Mouse (Mus musculus) spleen, postnatal 4 days (tissue): Measurements from ENCODE around the gene Dis3.

ENCODE experiments used
- DNase-seq, 2 experiments: peaks; one replicate each; pipeline ENCODE4 v3.0.0; 2022; ENCODE audit warnings: low spot score in 2 of 2

Gene Dis3

GRCm38 (mm10) chr14:99099267-99099966, at the start of gene Dis3, which contains the start of gene Pibf1:
Gene Dis3, minus strand, starts transcription at chr14:99099770.
Gene Pibf1, plus strand, starts transcription at chr14:99099424.
- peak; percentile 98 to 99 for DNase-seq

- DNase-seq: no peak
Measured at GRCm38 (mm10) chr14:99146841-99147240, 47.3 kb upstream of the Dis3 start.

DNA sequence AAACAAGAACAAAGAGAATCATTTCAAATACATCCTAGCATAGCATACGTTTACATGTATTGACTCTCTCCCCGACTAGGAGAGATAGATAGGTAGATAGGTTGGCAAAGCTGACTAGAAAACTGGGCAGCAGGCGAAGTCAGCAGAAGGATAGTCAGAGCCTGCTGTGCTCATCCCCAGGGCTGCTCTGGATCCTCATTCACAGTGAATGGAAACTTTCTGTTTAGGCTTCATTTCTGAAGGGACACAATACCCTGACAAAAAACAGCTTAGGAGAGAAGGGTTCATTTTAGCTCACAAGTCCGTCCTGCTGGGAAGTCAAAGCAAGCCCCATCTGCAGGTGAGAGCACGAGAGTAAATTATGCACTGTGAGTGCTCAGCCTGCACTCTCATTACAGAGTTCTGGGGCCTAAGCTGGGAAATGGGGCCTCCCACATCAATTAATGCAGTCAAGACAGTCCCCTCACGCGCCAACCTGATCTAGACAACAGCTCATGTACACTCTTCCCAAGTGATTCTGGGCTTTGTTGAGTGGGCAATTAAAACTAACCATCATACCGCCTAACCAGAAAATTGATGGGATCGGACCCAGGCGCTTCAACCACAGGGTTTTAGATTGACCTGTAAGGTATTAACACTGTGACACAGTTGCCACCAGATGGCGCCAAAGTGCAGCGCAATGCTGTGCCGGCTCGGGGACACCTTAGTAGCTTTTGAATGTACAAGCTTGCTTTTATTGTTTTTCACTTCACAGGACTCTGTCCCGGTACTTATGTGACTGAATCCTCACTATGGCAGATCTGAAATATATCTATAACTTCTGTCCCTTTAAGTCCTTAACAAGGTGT, 42.4 kb upstream of the Dis3 start:
- DNase-seq: peak; percentile 68 to 91

GRCm38 (mm10) chr14:99140036-99140435, 40.5 kb upstream of the Dis3 start:
- DNase-seq: no peak

- DNase-seq: no peak
Measured at GRCm38 (mm10) chr14:99136297-99136696, 36.7 kb upstream of the Dis3 start.

DNA sequence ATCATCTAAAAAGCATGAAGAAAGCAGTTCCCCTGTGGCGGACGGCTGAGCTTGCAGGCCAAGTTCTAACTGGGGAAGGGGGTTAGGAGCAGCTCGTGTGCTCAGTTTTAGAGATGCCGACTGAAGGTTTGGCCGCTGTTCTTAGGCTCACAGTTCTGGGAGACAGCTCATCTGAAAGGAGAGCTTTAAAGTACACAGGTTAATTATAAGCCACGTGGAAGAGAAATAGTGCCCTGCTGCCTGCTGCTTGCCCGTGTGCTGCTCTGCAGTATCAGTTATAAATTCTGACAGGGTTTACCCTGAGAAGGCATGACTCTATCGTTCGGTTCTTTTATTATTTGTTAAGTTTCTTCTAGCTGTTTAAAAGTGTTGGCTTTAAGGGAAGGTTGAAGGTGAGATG, 36.2 kb upstream of the Dis3 start:
- no peak for DNase-seq

DNA sequence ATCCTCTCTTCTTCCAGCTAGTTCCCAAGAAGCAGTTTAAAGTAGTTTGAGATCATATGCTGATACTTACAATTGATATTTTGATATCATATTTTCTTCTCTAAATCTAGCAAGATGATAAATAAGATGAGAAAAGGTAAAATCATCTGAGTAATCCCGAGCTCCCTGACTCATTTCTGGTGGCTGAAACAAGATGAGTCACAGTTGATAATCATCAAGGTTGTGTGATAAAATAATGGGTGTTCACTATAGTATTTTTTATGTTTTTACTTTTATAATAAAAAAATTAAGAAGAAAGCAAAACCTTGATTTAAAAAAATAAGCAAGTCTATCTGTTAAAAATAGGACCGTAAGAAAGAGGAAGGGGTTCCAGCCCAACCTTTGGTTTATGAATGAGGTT, 34.5 kb upstream of the Dis3 start:
- no peak for DNase-seq

- no peak for DNase-seq
Measured at GRCm38 (mm10) chr14:99129050-99129449, 29.5 kb upstream of the Dis3 start.

- no peak for DNase-seq
Measured at GRCm38 (mm10) chr14:99127509-99127908, 27.9 kb upstream of the Dis3 start.

- no peak for DNase-seq
Measured at GRCm38 (mm10) chr14:99126713-99127112, 27.1 kb upstream of the Dis3 start.

DNA sequence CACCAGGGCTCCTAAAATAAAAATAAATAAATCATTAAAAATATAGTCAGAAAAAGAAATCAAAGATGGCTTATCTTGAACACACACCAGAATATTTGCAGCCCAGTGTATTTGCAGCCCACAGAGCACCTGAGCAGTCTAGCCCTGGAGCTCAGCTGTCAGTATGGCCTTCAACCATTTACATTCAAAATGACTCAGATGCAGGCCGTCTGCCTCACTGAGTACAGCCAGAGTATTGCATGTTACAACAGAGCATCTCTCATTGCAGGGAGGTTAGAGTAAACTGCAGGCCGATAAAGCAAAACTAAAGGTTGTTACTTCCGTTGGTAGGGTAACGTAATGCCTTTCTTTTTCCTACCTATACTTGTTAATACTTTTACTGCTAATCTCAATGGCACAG, 24.5 kb upstream of the Dis3 start:
- no peak for DNase-seq

- no peak for DNase-seq
Measured at GRCm38 (mm10) chr14:99121584-99122339, 22.2 kb upstream of the Dis3 start.

DNA sequence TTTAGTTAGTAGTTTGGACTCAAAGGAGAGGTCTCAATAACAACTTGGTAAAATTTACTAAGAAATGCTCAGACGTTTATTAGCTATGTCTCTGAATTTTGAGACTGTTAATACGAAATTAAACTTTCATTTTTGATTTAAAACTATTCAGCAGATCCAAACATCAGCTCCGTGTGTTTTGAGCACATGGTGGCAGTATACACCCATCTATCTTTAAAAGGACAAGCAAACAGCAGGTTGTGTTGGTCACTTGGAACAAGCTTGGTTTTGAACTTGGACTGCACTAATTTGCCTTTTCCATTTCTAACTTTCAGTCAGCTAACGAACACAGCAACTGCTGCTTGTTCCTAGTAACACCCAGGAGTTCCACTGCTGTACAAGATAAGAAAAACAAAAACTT, 18.0 kb upstream of the Dis3 start:
- DNase-seq: no peak

DNA sequence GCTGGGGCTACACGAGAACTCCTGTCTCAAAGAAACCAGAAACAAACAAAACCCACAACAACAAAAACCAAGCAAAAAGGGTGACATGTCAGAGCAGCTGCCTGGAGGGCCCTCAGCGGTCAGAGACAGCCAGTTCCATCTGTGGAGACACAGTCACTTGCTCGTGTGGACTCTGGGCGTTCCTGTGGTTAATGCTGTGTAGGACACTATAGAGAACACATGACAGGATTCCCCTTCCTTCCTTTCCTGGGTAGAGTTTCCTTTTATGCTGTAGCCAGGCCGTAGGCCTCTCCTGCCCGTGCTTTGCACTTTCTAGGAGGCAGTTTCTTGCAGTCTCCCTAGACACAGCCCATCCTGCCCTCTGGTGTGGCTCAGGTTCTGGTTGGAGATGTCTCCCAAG, 9.2 kb upstream of the Dis3 start:
- DNase-seq: no peak

DNA sequence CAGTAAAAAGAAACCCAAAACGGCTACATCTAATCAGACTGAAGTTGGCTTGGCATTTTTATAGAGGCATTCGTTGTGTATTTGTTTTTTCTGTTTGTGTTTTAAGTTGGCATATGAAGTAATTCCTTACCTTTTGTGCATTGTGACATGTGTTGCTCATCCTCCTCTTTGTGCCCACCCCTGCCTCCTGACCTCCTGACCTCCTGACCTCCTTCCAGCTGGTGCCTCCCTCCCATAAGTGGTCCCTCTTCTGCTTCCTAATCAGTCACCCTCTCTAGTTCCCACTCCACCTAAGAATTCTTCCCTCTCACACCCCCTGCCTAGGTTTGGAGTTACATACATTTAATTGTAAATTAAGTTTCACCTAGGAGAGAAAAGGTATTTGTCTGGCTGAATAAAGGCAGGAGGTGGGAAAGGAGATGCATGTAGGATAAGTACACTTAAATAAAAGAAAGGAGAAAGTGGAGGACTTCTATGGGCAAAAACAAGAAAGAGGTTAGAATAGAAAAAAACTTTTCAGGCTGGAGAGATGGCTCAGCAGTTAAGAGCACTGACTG, 8.1 kb upstream of the Dis3 start:
- DNase-seq: no peak

- no peak for DNase-seq
Measured at GRCm38 (mm10) chr14:99106671-99107070, 7.1 kb upstream of the Dis3 start.

- no peak for DNase-seq
Measured at GRCm38 (mm10) chr14:99104542-99105123, 5.1 kb upstream of the Dis3 start.

DNA sequence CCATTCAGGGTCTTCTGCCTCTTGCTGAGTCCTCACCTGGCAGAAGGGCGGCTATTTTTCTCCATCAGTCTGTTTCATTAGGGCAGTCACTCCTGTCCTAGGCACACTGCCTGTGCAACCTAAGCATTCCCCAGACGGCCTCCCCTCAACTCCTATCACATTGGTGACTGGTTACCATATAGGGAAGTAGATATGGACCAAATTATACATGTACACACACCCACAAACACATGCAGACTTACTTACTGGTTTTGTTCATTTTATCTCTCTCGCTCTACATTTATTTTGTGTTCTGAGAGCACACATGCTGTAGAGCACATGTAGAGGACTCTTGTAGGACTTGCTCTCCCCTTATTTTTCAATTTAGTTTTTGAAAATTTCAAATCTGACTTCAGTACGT, 3.5 kb upstream of the Dis3 start:
- no peak for DNase-seq

DNA sequence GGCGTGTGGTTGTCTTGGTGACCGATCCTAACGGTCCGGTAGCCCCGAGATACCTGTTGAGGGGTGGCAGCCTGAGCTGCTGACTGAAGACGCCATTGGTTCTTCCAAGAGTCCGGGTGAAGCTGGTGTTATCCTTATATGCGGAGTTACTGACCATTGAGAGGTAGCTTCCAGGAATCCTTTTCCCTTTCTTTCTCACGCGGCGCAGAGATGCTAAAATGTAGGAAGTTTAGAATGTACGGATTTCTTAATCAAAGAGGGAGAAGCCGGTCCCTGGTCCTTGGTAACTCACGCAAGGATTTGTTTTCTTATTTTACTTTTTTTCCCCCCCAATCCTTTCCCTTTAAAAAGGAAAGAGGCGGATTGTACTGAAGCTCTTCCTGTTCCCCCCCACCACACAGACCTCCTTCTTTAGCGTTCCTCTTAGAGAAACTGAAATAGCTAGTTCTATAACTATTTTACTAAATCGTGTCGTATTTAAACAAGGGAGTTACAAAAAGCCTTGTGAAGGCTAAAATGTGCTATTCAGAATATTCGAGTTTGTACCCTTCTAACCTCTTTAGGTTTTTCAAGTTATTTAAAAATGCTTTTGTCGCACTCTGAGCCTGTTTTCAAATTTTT, 507 bp upstream of the Dis3 start:
- no peak for DNase-seq

- DNase-seq: no peak
Measured at GRCm38 (mm10) chr14:99088947-99089346, 10.6 kb downstream of the Dis3 start.

DNA sequence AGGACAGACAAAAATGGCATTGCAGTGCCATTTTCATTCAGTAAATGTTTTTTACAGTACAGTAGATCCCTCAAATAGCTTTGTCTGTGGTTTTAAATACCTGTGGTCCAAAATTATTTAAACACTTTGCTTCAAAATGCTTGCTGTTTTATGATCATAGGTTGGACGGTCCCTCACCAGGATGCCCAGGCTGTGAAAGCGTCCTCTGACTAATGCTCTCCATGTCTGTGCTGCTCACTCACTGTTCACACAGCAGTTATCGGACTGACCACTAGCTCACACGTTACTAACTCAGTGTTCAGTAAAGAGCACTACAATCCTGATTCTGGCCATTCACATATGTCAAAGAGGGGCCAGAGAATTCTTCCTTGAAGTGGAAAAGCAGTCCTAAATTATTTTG, 28.4 kb downstream of the Dis3 start:
- no peak for DNase-seq
